Mouse (Mus musculus): ENCODE results near the gene Olfr362. TPM values are rescaled to one million over a fixed set of nuclear protein-coding genes. Genes with fewer than 3 reads are reported as not detected.
"Not testable (repeated sequence)": the region's sequence is repeated elsewhere in the genome, so short reads cannot be mapped to it uniquely, and the experiment has no call there.

Olfr362 gene
- polyA plus RNA-seq (2012; rRNA removed) = not detected in 2 replicates

DNA sequence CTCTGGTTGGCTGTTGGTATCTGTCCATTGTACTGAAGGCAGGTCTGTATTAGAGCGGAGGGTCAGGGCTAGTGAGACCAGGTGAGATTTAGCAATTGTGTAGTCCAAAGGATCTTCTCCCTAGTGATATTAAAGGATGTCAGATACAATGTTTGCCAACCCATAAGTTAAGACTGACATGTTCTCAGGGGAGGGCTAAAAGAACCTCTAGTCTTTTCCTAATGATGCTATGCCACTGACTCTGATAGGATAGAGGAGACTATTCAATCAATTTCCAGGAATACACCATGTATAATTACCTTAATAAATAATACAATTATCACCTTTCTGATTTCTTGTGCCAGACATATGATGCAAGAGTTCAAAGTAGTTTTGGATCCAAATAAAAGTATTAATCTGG lies at the start of gene Olfr362:
TSS of gene Olfr362 (minus strand) at position 101 of the 400 bp plus-strand sequence.
- no peak for DNase-seq (ENCODE audit: low read depth, low spot score)
- 84% methylated on average over 1 of the region's 1 CpGs for WGBS

GRCm38 (mm10) chr2:37139022-37139421 lies 21.3 kb upstream of the Olfr362 start, which contains the start of gene Olfr364-ps1:
Gene Olfr364-ps1 (plus strand): TSS chr2:37139322.
- 84% methylated on average over 3 of the region's 3 CpGs for WGBS

GRCm38 (mm10) chr2:37089190-37089589 lies 28.5 kb downstream of the Olfr362 start, which contains the start of gene Olfr361:
Gene Olfr361 (minus strand): TSS chr2:37089290.
- WGBS = 38% methylated on average over 1 of the region's 1 CpGs

More at GRCm38 (mm10) chr2:37139022-37139421, 21.3 kb upstream of the Olfr362 start, which contains the start of gene Olfr364-ps1:
- DNase-seq (ENCODE audit: low read depth, low spot score) = no peak

DNA sequence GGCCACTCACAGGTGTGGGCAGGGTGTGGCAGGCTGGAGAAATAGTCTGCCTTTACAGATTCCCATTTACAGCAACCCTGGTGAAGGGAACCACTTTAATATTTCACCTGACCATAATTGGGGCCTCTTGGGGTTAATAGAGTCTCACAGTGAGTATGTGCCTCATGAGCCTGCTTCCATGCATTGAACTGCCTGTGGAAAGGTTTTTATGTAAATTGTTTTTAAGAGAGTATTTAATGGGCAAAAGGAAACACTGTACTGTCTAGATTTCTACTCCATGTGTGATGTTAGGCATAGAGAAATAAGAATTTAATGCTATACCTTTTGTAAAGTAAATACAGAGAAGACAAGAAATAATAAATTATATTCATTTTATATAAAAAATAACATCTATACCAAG lies 52.3 kb downstream of the Olfr362 start, which contains the start of gene Olfr360:
TSS of gene Olfr360 (plus strand) at position 301 of the 400 bp plus-strand sequence.
- no peak for DNase-seq (ENCODE audit: low read depth, low spot score)

More at GRCm38 (mm10) chr2:37089190-37089589, 28.5 kb downstream of the Olfr362 start, which contains the start of gene Olfr361:
- DNase-seq (ENCODE audit: low read depth, low spot score) = not testable (repeated sequence)

Other genes starting within 250 kb of the Olfr362 start
- gene Olfr352, start 249.4 kb downstream of the Olfr362 start, polyA plus RNA-seq (2012; rRNA removed) = not detected in 2 replicates
- not detected in 2 replicates for gene Olfr353, start 225.0 kb downstream of the Olfr362 start, polyA plus RNA-seq (2012; rRNA removed)
- not detected in 2 replicates for gene Olfr354, start 212.2 kb downstream of the Olfr362 start, polyA plus RNA-seq (2012; rRNA removed)
- not detected in 2 replicates for gene Olfr355, start 189.0 kb downstream of the Olfr362 start, polyA plus RNA-seq (2012; rRNA removed)
- not detected in 2 replicates for gene Olfr356, start 180.8 kb downstream of the Olfr362 start, polyA plus RNA-seq (2012; rRNA removed)
- not detected in 2 replicates for gene Olfr357, start 124.1 kb downstream of the Olfr362 start, polyA plus RNA-seq (2012; rRNA removed)
- gene Olfr358, start 108.6 kb downstream of the Olfr362 start, polyA plus RNA-seq (2012; rRNA removed) = not detected in 2 replicates
- gene Olfr360, start 52.2 kb downstream of the Olfr362 start, polyA plus RNA-seq (2012; rRNA removed) = not detected in 2 replicates
- not detected in 2 replicates for gene Olfr361, start 28.6 kb downstream of the Olfr362 start, polyA plus RNA-seq (2012; rRNA removed)
- not detected in 2 replicates for gene Olfr364-ps1, start 21.4 kb upstream of the Olfr362 start, polyA plus RNA-seq (2012; rRNA removed)
- gene Olfr365, start 70.3 kb upstream of the Olfr362 start, polyA plus RNA-seq (2012; rRNA removed) = not detected in 2 replicates
- gene Olfr366, start 93.7 kb upstream of the Olfr362 start, polyA plus RNA-seq (2012; rRNA removed) = not detected in 2 replicates
- gene Olfr368, start 208.6 kb upstream of the Olfr362 start, polyA plus RNA-seq (2012; rRNA removed) = not detected in 2 replicates
- 8.3 and 9.8 TPM in 2 replicates for gene Pdcl, start 241.4 kb upstream of the Olfr362 start, polyA plus RNA-seq (2012; rRNA removed)